22 mouse cellular contexts compared by ENCODE assay signal in the genomic region with DNA sequence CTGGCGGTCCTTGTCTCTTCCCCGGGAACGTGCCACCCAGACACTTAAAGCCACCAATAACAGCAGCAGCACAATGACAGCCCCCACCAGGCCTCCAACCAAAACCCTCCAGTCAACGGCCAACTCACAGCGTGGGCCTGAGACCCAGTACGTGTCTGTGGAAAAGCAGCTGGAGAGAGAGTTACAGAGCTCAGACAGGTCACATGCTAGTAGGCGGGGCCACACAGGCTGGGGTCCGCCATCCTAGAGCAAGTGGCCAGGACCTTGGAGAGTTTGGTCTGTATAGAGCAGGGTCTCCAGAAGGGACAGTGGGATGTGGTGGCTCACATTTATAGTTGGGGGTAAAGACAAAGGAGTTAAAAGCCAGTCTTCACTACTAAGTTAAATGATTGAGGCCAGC. TPM values are rescaled to one million over a fixed set of nuclear protein-coding genes. Genes with fewer than 3 reads are reported as not detected.
DNase-seq lines count a peak whose midpoint lies in the region; ATAC-seq lines count a peak whose summit lies in the region.
"Had no signal": no experiment of that assay in that cellular context is flagged by ENCODE, and none has a peak within 500 bp of the region (broad histone marks: within the 10 kb centered on the region; RNA-seq: fewer than 3 reads in every experiment).

No protein-coding gene starts in this region.

- no peaks in the 10 kb centered on the region for H3K36me3 ChIP-seq in heart, embryonic 11.5 days (ENCODE audit: control insufficient read depth, insufficient read depth, low read length)
- no peaks in the 10 kb centered on the region for H3K36me3 ChIP-seq in heart, embryonic 12.5 days
- H3K36me3 ChIP-seq: forebrain, embryonic 12.5 days; G1E; hindbrain, embryonic 13.5 days had no signal

- H3K4me3 ChIP-seq in heart, embryonic 11.5 days (ENCODE audit: low read depth, low read length), result no peak overlapping the region
- H3K4me3 ChIP-seq in heart, embryonic 12.5 days, result no peak overlapping the region
- H3K4me3 ChIP-seq: forebrain, embryonic 12.5 days; heart, adult 2 months; hindbrain, embryonic 13.5 days had no signal

- no peak overlapping the region for H3K27ac ChIP-seq in heart, embryonic 11.5 days (ENCODE audit: low read depth, low read length)
- no peak overlapping the region for H3K27ac ChIP-seq in heart, embryonic 12.5 days (ENCODE audit: poor library complexity, severe bottlenecking)
- H3K27ac ChIP-seq: forebrain, embryonic 12.5 days; heart, adult 2 months; hindbrain, embryonic 13.5 days; hindbrain, postnatal 0 days had no signal

- no peak overlapping the region for H3K4me2 ChIP-seq in heart, embryonic 11.5 days
- no peak overlapping the region for H3K4me2 ChIP-seq in heart, embryonic 12.5 days
- H3K4me2 ChIP-seq: forebrain, embryonic 12.5 days; hindbrain, embryonic 13.5 days had no signal

- H3K9ac ChIP-seq in heart, embryonic 11.5 days (ENCODE audit: low read depth, low read length), result no peak overlapping the region
- no peak overlapping the region for H3K9ac ChIP-seq in heart, embryonic 12.5 days
- H3K9ac ChIP-seq: forebrain, embryonic 12.5 days; hindbrain, embryonic 13.5 days had no signal

- ATAC-seq in heart, embryonic 11.5 days (replicated peaks; ENCODE audit: insufficient number of reproducible peaks, low FRiP score, low TSS enrichment), result 0 out of 2 replicates have a peak, but pooled peaks have one; percentile 39
- no peak for ATAC-seq in heart, embryonic 12.5 days (ENCODE audit: insufficient number of reproducible peaks, low FRiP score)
- 0 out of 2 replicates have a peak, but pooled peaks have one; percentile 44 for ATAC-seq in erythroblast, adult 5-6 weeks (replicated peaks; ENCODE audit: low FRiP score, poor library complexity, severe bottlenecking)
- ATAC-seq: activated CD4-positive, CD25-positive, alpha-beta regulatory T cell, adult 4 months; forebrain, embryonic 16.5 days; hindbrain, postnatal 0 days had no signal

- 59% methylated on average over 8 of the region's 8 CpGs for WGBS in heart, embryonic 11.5 days (ENCODE audit: insufficient replicate concordance)
- 54% methylated on average over 8 of the region's 8 CpGs for WGBS in heart, embryonic 12.5 days

- H3K4me1 ChIP-seq in heart, embryonic 11.5 days (ENCODE audit: control insufficient read depth, insufficient read depth, low read length), result no peaks in the 10 kb centered on the region
- peaks cover 8% of the 10 kb centered on the region; the same call in 1 of the 2 replicates for H3K4me1 ChIP-seq in heart, embryonic 12.5 days (replicated peaks)
- H3K4me1 ChIP-seq: forebrain, embryonic 12.5 days; hindbrain, embryonic 13.5 days had no signal

- H3K9me3 ChIP-seq in heart, embryonic 11.5 days (replicated peaks; ENCODE audit: control insufficient read depth, low read length), result no peaks in the 10 kb centered on the region
- no peaks in the 10 kb centered on the region for H3K9me3 ChIP-seq in heart, embryonic 12.5 days (replicated peaks)
- H3K9me3 ChIP-seq: forebrain, embryonic 12.5 days; G1E; hindbrain, embryonic 13.5 days had no signal

- peak; percentile 24 for DNase-seq in ES-CJ7 (ENCODE audit: low read depth, low spot score)
- DNase-seq in kidney, postnatal 4 days, result no peak
- no peak for DNase-seq in left cerebral cortex, adult 8-10 months (ENCODE audit: low spot score in 2 of 2)
- DNase-seq: adrenal gland, postnatal 25 days; cerebellum, adult 18-20 months; cerebellum, adult 9-11 months; cerebellum, postnatal 36 days; gastrocnemius, postnatal 10 days; heart, adult 2 months; heart, postnatal 10 days had no signal

- no peaks in the 10 kb centered on the region; the same call in 1 of the 2 replicates for H3K27me3 ChIP-seq in heart, embryonic 11.5 days (ENCODE audit: control insufficient read depth, insufficient read depth, low read length)
- peaks cover 23% of the 10 kb centered on the region for H3K27me3 ChIP-seq in heart, embryonic 12.5 days (replicated peaks)
- H3K27me3 ChIP-seq: forebrain, embryonic 12.5 days had no signal

RNA-seq across cellular contexts. Expression of gene Muc3a, which starts 1.5 kb away (rescaled TPM):
- 0.27 and 0.45 TPM in 2 replicates for polyA plus RNA-seq in heart, embryonic 11.5 days (2014; fragmentation: Nextera tagmentation; extraction: Ambion mirVana)
- 0.09 TPM in 1 of 2 replicates, not detected in the other for polyA plus RNA-seq in heart, embryonic 12.5 days (2016; fragmentation: Nextera tagmentation; extraction: Ambion mirVana)
- 1.9 TPM in 1 of 2 replicates, not detected in the other for total RNA-seq in erythroblast, adult 5-6 weeks (2015; ENCODE audit: low replicate concordance)
- total RNA-seq in erythroblast, adult 5-6 weeks (2017; ENCODE audit: low replicate concordance), result not detected in 2 replicates
- total RNA-seq in left cerebral cortex, adult 8-10 months (2022), result 1 to 10 TPM; 3.6 to 5.6 (median 4.5) TPM
- total RNA-seq: CH12.LX; hindbrain, postnatal 0 days had no signal
- polyA plus RNA-seq: embryonic facial prominence, embryonic 11.5 days; forebrain, embryonic 12.5 days; forebrain, embryonic 16.5 days; G1E; heart, embryonic 14.5 days had no signal
